Mouse (Mus musculus): ENCODE data around the gene Hemk1. TPM values are rescaled to one million over a fixed set of nuclear protein-coding genes. Genes with fewer than 3 reads are reported as not detected.
A peak's percentile ranks its signal among the peaks of the same experiment; 100 is the strongest.

Hemk1 gene
- total RNA-seq, 1 experiment, result 29.1 TPM

DNA sequence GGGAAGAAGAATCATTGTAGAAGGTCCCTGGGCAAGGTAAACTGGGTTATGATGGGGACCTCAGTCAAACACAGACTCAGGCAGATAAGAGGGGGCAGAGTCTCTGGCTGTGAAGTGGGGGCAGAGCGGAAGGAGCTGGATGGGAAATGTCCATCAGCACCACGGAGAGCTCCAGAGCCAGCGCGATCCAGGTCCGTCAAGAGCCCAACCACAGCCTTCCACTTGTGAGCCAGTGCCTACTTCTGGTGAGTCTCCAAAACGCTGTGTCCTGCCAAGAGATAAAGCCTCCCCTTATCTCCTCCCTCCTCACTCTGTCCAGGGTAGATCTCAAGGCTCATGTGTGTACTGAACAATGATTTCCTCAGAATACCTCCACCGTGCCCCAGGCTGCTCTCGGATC, 43.6 kb upstream of the Hemk1 start:
- no peak overlapping the region for H3K9ac ChIP-seq (ENCODE audit: insufficient read depth, low read depth, low read length, poor library complexity, severe bottlenecking)
- no peak overlapping the region for H3K4me3 ChIP-seq (ENCODE audit: insufficient read depth in 1 of 2, low read depth in 1 of 2, low read length in 2 of 2, poor library complexity in 1 of 2, severe bottlenecking in 1 of 2)

GRCm38 (mm10) chr9:107377961-107378512, 39.9 kb upstream of the Hemk1 start:
- H3K36me3 ChIP-seq (ENCODE audit: control insufficient read depth, insufficient read depth, low read length, poor library complexity, severe bottlenecking), result no peaks in the 10 kb centered on the region
- in situ Hi-C loops (cut with MboI; ENCODE audit: low sequenced_read_pairs in 2 of 2, unreplicated experiment in 2 of 2), result no loop called here
- H3K9me3 ChIP-seq (ENCODE audit: control insufficient read depth, insufficient read depth, low read depth, low read length), result no peaks in the 10 kb centered on the region
- H3K27ac ChIP-seq (ENCODE audit: insufficient read depth, low read depth, low read length, poor library complexity, severe bottlenecking), result no peak overlapping the region
- peak overlapping the region; percentile 1; the same call in 1 of the 2 replicates for H3K9ac ChIP-seq (ENCODE audit: insufficient read depth, low read depth, low read length, poor library complexity, severe bottlenecking)
- TF ChIP-seq HCFC1 (IDR thresholded peaks at IDR 0.05; ENCODE audit: borderline replicate concordance, insufficient read depth, low read length) (no peak), ZC3H11A (IDR thresholded peaks at IDR 0.05; ENCODE audit: borderline replicate concordance, low read depth, low read length) (no peak), MAFK (IDR thresholded peaks at IDR 0.05; ENCODE audit: insufficient read depth, low read depth, low read length) (no peak), CHD2 (IDR thresholded peaks at IDR 0.05; ENCODE audit: low read depth, low read length) (no peak), ZNF384 (IDR thresholded peaks at IDR 0.05; ENCODE audit: low read depth, low read length) (no peak)
- H3K4me1 ChIP-seq (ENCODE audit: control insufficient read depth in 2 of 2, insufficient read depth in 2 of 2, low read length in 2 of 2, poor library complexity in 1 of 2), result peaks cover 0 to 10% of the 10 kb centered on the region in 2 experiments; a peak in 1 of 4 replicates
- no peak for DNase-seq (ENCODE audit: low read depth, low spot score)
- H3K4me3 ChIP-seq (ENCODE audit: insufficient read depth in 1 of 2, low read depth in 1 of 2, low read length in 2 of 2, poor library complexity in 1 of 2, severe bottlenecking in 1 of 2), result peak overlapping the region; percentile 46 to 78

More for the DNA sequence above, 43.6 kb upstream of the Hemk1 start:
- H3K27ac ChIP-seq (ENCODE audit: insufficient read depth, low read depth, low read length, poor library complexity, severe bottlenecking), result no peak overlapping the region
- in situ Hi-C loops (cut with MboI; ENCODE audit: low sequenced_read_pairs in 2 of 2, unreplicated experiment in 2 of 2), result no loop called here
- H3K9me3 ChIP-seq (ENCODE audit: control insufficient read depth, insufficient read depth, low read depth, low read length), result no peaks in the 10 kb centered on the region
- no peak for DNase-seq (ENCODE audit: low read depth, low spot score)
- H3K36me3 ChIP-seq (ENCODE audit: control insufficient read depth, insufficient read depth, low read length, poor library complexity, severe bottlenecking), result no peaks in the 10 kb centered on the region
- TF ChIP-seq ZC3H11A (IDR thresholded peaks at IDR 0.05; ENCODE audit: borderline replicate concordance, low read depth, low read length) (no peak), MAFK (IDR thresholded peaks at IDR 0.05; ENCODE audit: insufficient read depth, low read depth, low read length) (no peak), ZNF384 (IDR thresholded peaks at IDR 0.05; ENCODE audit: low read depth, low read length) (no peak), HCFC1 (IDR thresholded peaks at IDR 0.05; ENCODE audit: borderline replicate concordance, insufficient read depth, low read length) (no peak), CHD2 (IDR thresholded peaks at IDR 0.05; ENCODE audit: low read depth, low read length) (no peak)
- no peaks in the 10 kb centered on the region for H3K4me1 ChIP-seq (ENCODE audit: control insufficient read depth in 2 of 2, insufficient read depth in 2 of 2, low read length in 2 of 2, poor library complexity in 1 of 2)

- no peak for TF ChIP-seq HCFC1 (IDR thresholded peaks at IDR 0.05; ENCODE audit: borderline replicate concordance, insufficient read depth, low read length)
- no peak for TF ChIP-seq ZNF384 (IDR thresholded peaks at IDR 0.05; ENCODE audit: low read depth, low read length)
- TF ChIP-seq ZC3H11A (IDR thresholded peaks at IDR 0.05; ENCODE audit: borderline replicate concordance, low read depth, low read length), result no peak
- no peak for TF ChIP-seq MAFK (IDR thresholded peaks at IDR 0.05; ENCODE audit: insufficient read depth, low read depth, low read length)
- TF ChIP-seq CHD2 (IDR thresholded peaks at IDR 0.05; ENCODE audit: low read depth, low read length), result no peak
- Histone ChIP-seq H3K4me1 (ENCODE audit: control insufficient read depth in 2 of 2, insufficient read depth in 2 of 2, low read length in 2 of 2, poor library complexity in 1 of 2) (peaks cover 3 to 17% of the 10 kb centered on the region in 2 experiments; a peak in 2 of 4 replicates), H3K36me3 (ENCODE audit: control insufficient read depth, insufficient read depth, low read length, poor library complexity, severe bottlenecking) (no peaks in the 10 kb centered on the region), H3K27ac (ENCODE audit: insufficient read depth, low read depth, low read length, poor library complexity, severe bottlenecking) (no peak overlapping the region), H3K9me3 (ENCODE audit: control insufficient read depth, insufficient read depth, low read depth, low read length) (no peaks in the 10 kb centered on the region), H3K9ac (ENCODE audit: insufficient read depth, low read depth, low read length, poor library complexity, severe bottlenecking) (0 out of 2 replicates have a peak overlapping the region, but pooled peaks have one; percentile 34), H3K4me3 (ENCODE audit: insufficient read depth in 1 of 2, low read depth in 1 of 2, low read length in 2 of 2, poor library complexity in 1 of 2, severe bottlenecking in 1 of 2) (peak overlapping the region; percentile 22 to 51; a peak in 2 of 4 replicates)
- in situ Hi-C loops (cut with MboI; ENCODE audit: low sequenced_read_pairs in 2 of 2, unreplicated experiment in 2 of 2), result no loop called here
- DNase-seq (ENCODE audit: low read depth, low spot score), result peak; percentile 67
Observed at GRCm38 (mm10) chr9:107375451-107375850, 37.3 kb upstream of the Hemk1 start.

DNA sequence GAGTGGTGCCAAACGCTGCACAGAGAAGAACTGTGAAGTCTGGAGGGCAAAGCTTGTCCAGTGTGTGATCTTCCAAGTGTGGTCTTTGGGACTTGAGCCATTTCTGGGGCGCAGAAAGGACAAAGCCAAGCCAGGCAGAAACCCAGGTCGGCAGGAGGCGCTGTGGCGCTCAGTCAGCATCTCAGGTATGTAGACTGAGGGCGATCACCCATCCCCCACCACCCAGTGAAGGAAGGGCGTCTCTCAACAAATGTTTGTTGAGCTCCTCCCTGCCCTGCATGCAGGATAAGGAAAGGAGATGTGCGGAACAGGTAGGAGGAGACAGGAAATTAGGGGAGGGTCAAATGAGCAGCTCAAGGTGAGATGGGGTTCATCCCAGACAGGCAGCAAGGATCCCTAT, 36.5 kb upstream of the Hemk1 start:
- peaks cover 3 to 18% of the 10 kb centered on the region in 2 experiments; a peak in 3 of 4 replicates for H3K4me1 ChIP-seq (ENCODE audit: control insufficient read depth in 2 of 2, insufficient read depth in 2 of 2, low read length in 2 of 2, poor library complexity in 1 of 2)
- peak; percentile 97 for DNase-seq (ENCODE audit: low read depth, low spot score)
- H3K36me3 ChIP-seq (ENCODE audit: control insufficient read depth, insufficient read depth, low read length, poor library complexity, severe bottlenecking), result no peaks in the 10 kb centered on the region
- no peak overlapping the region for H3K27ac ChIP-seq (ENCODE audit: insufficient read depth, low read depth, low read length, poor library complexity, severe bottlenecking)
- H3K4me3 ChIP-seq (ENCODE audit: insufficient read depth in 1 of 2, low read depth in 1 of 2, low read length in 2 of 2, poor library complexity in 1 of 2, severe bottlenecking in 1 of 2), result peak overlapping the region in 1 of 2 experiments; percentile 46; a peak in 3 of 4 replicates
- TF ChIP-seq HCFC1 (IDR thresholded peaks at IDR 0.05; ENCODE audit: borderline replicate concordance, insufficient read depth, low read length) (no peak), ZNF384 (IDR thresholded peaks at IDR 0.05; ENCODE audit: low read depth, low read length) (no peak), CHD2 (IDR thresholded peaks at IDR 0.05; ENCODE audit: low read depth, low read length) (0 out of 2 replicates have a peak, but pooled peaks have one; percentile 43), ZC3H11A (IDR thresholded peaks at IDR 0.05; ENCODE audit: borderline replicate concordance, low read depth, low read length) (no peak), MAFK (IDR thresholded peaks at IDR 0.05; ENCODE audit: insufficient read depth, low read depth, low read length) (peak; percentile 41; the same call in 1 of the 2 replicates)
- in situ Hi-C loops (cut with MboI; ENCODE audit: low sequenced_read_pairs in 2 of 2, unreplicated experiment in 2 of 2), result no loop called here
- no peaks in the 10 kb centered on the region for H3K9me3 ChIP-seq (ENCODE audit: control insufficient read depth, insufficient read depth, low read depth, low read length)
- no peak overlapping the region for H3K9ac ChIP-seq (ENCODE audit: insufficient read depth, low read depth, low read length, poor library complexity, severe bottlenecking)

Data from ES-E14 (cell line).